Comparison of ENCODE assay signal across 8 mouse cellular contexts in genomic region chr3:88440500-88441381, GRCm38 (mm10). TPM values are rescaled to one million over a fixed set of nuclear protein-coding genes. Genes with fewer than 3 reads are reported as not detected.
DNase-seq lines count a peak whose midpoint lies in the region; ATAC-seq and TF ChIP-seq lines count a peak whose summit lies in the region.

No protein-coding gene starts in this region.

- H3K9me3 ChIP-seq in forebrain, embryonic 15.5 days: no peaks in the 10 kb centered on the region
- no peaks in the 10 kb centered on the region for H3K9me3 ChIP-seq in liver, embryonic 16.5 days (replicated peaks; ENCODE audit: control insufficient read depth, low read length)
- no peaks in the 10 kb centered on the region for H3K9me3 ChIP-seq in neural tube, embryonic 13.5 days

- no peaks in the 10 kb centered on the region for H3K36me3 ChIP-seq in heart, adult 2 months (ENCODE audit: control insufficient read depth, insufficient read depth, low read length)
- peaks cover 10% of the 10 kb centered on the region; the same call in 1 of the 2 replicates for H3K36me3 ChIP-seq in forebrain, embryonic 15.5 days
- H3K36me3 ChIP-seq in liver, embryonic 16.5 days (ENCODE audit: control insufficient read depth, insufficient read depth): no peaks in the 10 kb centered on the region
- H3K36me3 ChIP-seq in neural tube, embryonic 13.5 days: peaks cover 69% of the 10 kb centered on the region

- H3K27ac ChIP-seq in heart, adult 2 months: no peak overlapping the region
- H3K27ac ChIP-seq in forebrain, embryonic 15.5 days (replicated peaks): no peak overlapping the region
- H3K27ac ChIP-seq in liver, embryonic 16.5 days (ENCODE audit: low read length): no peak overlapping the region
- H3K27ac ChIP-seq in neural tube, embryonic 13.5 days (replicated peaks): no peak overlapping the region

- H3K4me3 ChIP-seq in heart, adult 2 months: no peak overlapping the region
- H3K4me3 ChIP-seq in forebrain, embryonic 15.5 days: no peak overlapping the region
- no peak overlapping the region; the same call in 1 of the 2 replicates for H3K4me3 ChIP-seq in liver, embryonic 16.5 days (ENCODE audit: low read depth, low read length)
- no peak overlapping the region for H3K4me3 ChIP-seq in neural tube, embryonic 13.5 days

- 19% methylated on average over 27 of the region's 27 CpGs for WGBS in heart, adult 2 months
- WGBS in forebrain, embryonic 15.5 days: 26% methylated on average over 27 of the region's 27 CpGs
- 12% methylated on average over 27 of the region's 27 CpGs for whole genome bisulfite sequencing in liver, embryonic 16.5 days (ENCODE audit: insufficient replicate concordance)
- 14% methylated on average over 27 of the region's 27 CpGs for WGBS in neural tube, embryonic 13.5 days

- ATAC-seq in forebrain, embryonic 15.5 days (replicated peaks): peak; percentile 36; the same call in 1 of the 2 replicates
- ATAC-seq in liver, embryonic 16.5 days (ENCODE audit: low read depth): peak; percentile 18; the same call in 1 of the 2 replicates
- ATAC-seq in neural tube, embryonic 13.5 days (ENCODE audit: low read depth): 0 out of 2 replicates have a peak, but pooled peaks have one; percentile 9

- no peak for TF ChIP-seq EP300 in heart, adult 2 months (IDR thresholded peaks at IDR 0.05; ENCODE audit: insufficient read depth, low read depth, low read length)

- H3K27me3 ChIP-seq in heart, adult 2 months (ENCODE audit: control insufficient read depth, insufficient read depth, low read length): no peaks in the 10 kb centered on the region
- no peaks in the 10 kb centered on the region for H3K27me3 ChIP-seq in forebrain, embryonic 15.5 days
- H3K27me3 ChIP-seq in liver, embryonic 16.5 days (ENCODE audit: control insufficient read depth, insufficient read depth, low read depth, low read length): peaks cover 3% of the 10 kb centered on the region; the same call in 1 of the 2 replicates
- H3K27me3 ChIP-seq in neural tube, embryonic 13.5 days: peaks cover 9% of the 10 kb centered on the region; the same call in 1 of the 2 replicates

- H3K4me2 ChIP-seq in forebrain, embryonic 15.5 days (replicated peaks): peak overlapping the region; percentile 17; the same call in 1 of the 2 replicates
- H3K4me2 ChIP-seq in liver, embryonic 16.5 days (ENCODE audit: low read depth, low read length): peak overlapping the region; percentile 30
- peak overlapping the region; percentile 31 for H3K4me2 ChIP-seq in neural tube, embryonic 13.5 days

- DNase-seq in heart, adult 2 months: no peak
- no peak for DNase-seq in heart, postnatal 25 days (ENCODE audit: low spot score)
- peak; percentile 70 for DNase-seq in adipocyte (ENCODE audit: low spot score)
- DNase-seq in kidney, adult 11 months: peak; percentile 72
- DNase-seq in urinary bladder, adult 2 months (ENCODE audit: low spot score): no peak

- peak; percentile 66 for TF ChIP-seq CTCF in heart, adult 2 months (IDR thresholded peaks at IDR 0.05)

- no peaks in the 10 kb centered on the region for H3K79me2 ChIP-seq in heart, adult 2 months (replicated peaks; ENCODE audit: control insufficient read depth, insufficient read depth, low read length)

- no peak overlapping the region for H3K9ac ChIP-seq in heart, adult 2 months (ENCODE audit: low read depth, low read length)
- H3K9ac ChIP-seq in forebrain, embryonic 15.5 days (replicated peaks): 0 out of 2 replicates have a peak overlapping the region, but pooled peaks have one; percentile 7
- no peak overlapping the region for H3K9ac ChIP-seq in liver, embryonic 16.5 days (ENCODE audit: low read depth, low read length)
- 0 out of 2 replicates have a peak overlapping the region, but pooled peaks have one; percentile 1 for H3K9ac ChIP-seq in neural tube, embryonic 13.5 days

- no peak; the same call in 1 of the 2 replicates for TF ChIP-seq POLR2A in heart, adult 2 months (IDR thresholded peaks at IDR 0.05; ENCODE audit: insufficient read depth, low read depth, low read length)

- no peaks in the 10 kb centered on the region; the same call in 1 of the 2 replicates for H3K4me1 ChIP-seq in heart, adult 2 months (ENCODE audit: control insufficient read depth, insufficient read depth, low read length)
- H3K4me1 ChIP-seq in forebrain, embryonic 15.5 days: peaks cover 14% of the 10 kb centered on the region
- H3K4me1 ChIP-seq in liver, embryonic 16.5 days (ENCODE audit: control insufficient read depth, low read depth, low read length): peaks cover 16% of the 10 kb centered on the region
- H3K4me1 ChIP-seq in neural tube, embryonic 13.5 days (replicated peaks): peaks cover 10% of the 10 kb centered on the region

- intact Hi-C loops in heart, adult 2 months (cut with DNase I): no loop called here
- intact Hi-C loops in heart, postnatal 25 days (cut with DNase I): no loop called here

RNA-seq across cellular contexts. Expression of gene Slc25a44, which starts 15.8 kb away (rescaled TPM):
- total RNA-seq in heart, adult 2 months (2021): 10 to 100 TPM; 11.9 to 14.6 TPM
- polyA plus RNA-seq in heart, adult 2 months (2012; rRNA removed): 19.1 and 25.9 TPM in 2 replicates
- 10 to 100 TPM; 11.2 to 13.2 TPM for total RNA-seq in heart, postnatal 25 days (2021)
- 31.3 and 33.2 TPM in 2 replicates for polyA plus RNA-seq in forebrain, embryonic 15.5 days (2015; fragmentation: Nextera tagmentation; extraction: Ambion mirVana)
- polyA plus RNA-seq in liver, embryonic 16.5 days (2015; fragmentation: Nextera tagmentation; extraction: Ambion mirVana): 10.0 and 11.8 TPM in 2 replicates
- 30.4 and 31.1 TPM in 2 replicates for polyA plus RNA-seq in neural tube, embryonic 13.5 days (2015; fragmentation: Nextera tagmentation; extraction: Ambion mirVana)
- polyA plus RNA-seq in urinary bladder, adult 2 months (2012; rRNA removed): 18.7 and 19.8 TPM in 2 replicates

RNA-seq across cellular contexts. Expression of gene Sema4a, which starts 20.2 kb away (rescaled TPM):
- 1 to 10 TPM; 3.2 to 3.3 TPM for total RNA-seq in heart, adult 2 months (2021)
- polyA plus RNA-seq in heart, adult 2 months (2012; rRNA removed): 8.5 and 9.5 TPM in 2 replicates
- 1 to 10 TPM; 1.9 to 3.7 TPM for total RNA-seq in heart, postnatal 25 days (2021)
- polyA plus RNA-seq in forebrain, embryonic 15.5 days (2015; fragmentation: Nextera tagmentation; extraction: Ambion mirVana): 16.3 and 17.7 TPM in 2 replicates
- 27.0 and 29.1 TPM in 2 replicates for polyA plus RNA-seq in liver, embryonic 16.5 days (2015; fragmentation: Nextera tagmentation; extraction: Ambion mirVana)
- polyA plus RNA-seq in neural tube, embryonic 13.5 days (2015; fragmentation: Nextera tagmentation; extraction: Ambion mirVana): 19.7 and 21.8 TPM in 2 replicates
- polyA plus RNA-seq in urinary bladder, adult 2 months (2012; rRNA removed): 63.2 and 63.3 TPM in 2 replicates

RNA-seq across cellular contexts. Expression of gene Pmf1, which starts 30.6 kb away (rescaled TPM):
- 10 to 100 TPM; 12.4 to 15.9 TPM for total RNA-seq in heart, adult 2 months (2021)
- polyA plus RNA-seq in heart, adult 2 months (2012; rRNA removed): 20.8 and 22.3 TPM in 2 replicates
- 10 to 100 TPM; 19.1 to 20.5 TPM for total RNA-seq in heart, postnatal 25 days (2021)
- 55.1 and 64.8 TPM in 2 replicates for polyA plus RNA-seq in forebrain, embryonic 15.5 days (2015; fragmentation: Nextera tagmentation; extraction: Ambion mirVana)
- polyA plus RNA-seq in liver, embryonic 16.5 days (2015; fragmentation: Nextera tagmentation; extraction: Ambion mirVana): 69.7 and 76.8 TPM in 2 replicates
- 31.6 and 33.5 TPM in 2 replicates for polyA plus RNA-seq in neural tube, embryonic 13.5 days (2015; fragmentation: Nextera tagmentation; extraction: Ambion mirVana)
- polyA plus RNA-seq in urinary bladder, adult 2 months (2012; rRNA removed): 25.4 and 27.2 TPM in 2 replicates

RNA-seq across cellular contexts. Expression of gene Bglap, which starts 56.5 kb away (rescaled TPM):
- total RNA-seq in heart, adult 2 months (2021): not detected
- polyA plus RNA-seq in heart, adult 2 months (2012; rRNA removed): not detected in 2 replicates
- not detected for total RNA-seq in heart, postnatal 25 days (2021)
- not detected in 2 replicates for polyA plus RNA-seq in forebrain, embryonic 15.5 days (2015; fragmentation: Nextera tagmentation; extraction: Ambion mirVana)
- polyA plus RNA-seq in liver, embryonic 16.5 days (2015; fragmentation: Nextera tagmentation; extraction: Ambion mirVana): not detected in 2 replicates
- not detected in 2 replicates for polyA plus RNA-seq in neural tube, embryonic 13.5 days (2015; fragmentation: Nextera tagmentation; extraction: Ambion mirVana)
- 0.27 and 0.89 TPM in 2 replicates for polyA plus RNA-seq in urinary bladder, adult 2 months (2012; rRNA removed)

Comparison
In these comparisons a context has a peak if more than half of its experiments do, and no peak if none do; other contexts are left out.
1. DNase-seq: peak in adipocyte (single experiment) and kidney, adult 11 months (single experiment); none in heart, adult 2 months (0 of 2), heart, postnatal 25 days (single experiment) and urinary bladder, adult 2 months (single experiment).
2. H3K9ac ChIP-seq: peak in forebrain, embryonic 15.5 days (single experiment) and neural tube, embryonic 13.5 days (single experiment); none in heart, adult 2 months (single experiment) and liver, embryonic 16.5 days (single experiment).
3. Peak in every context shown above with its lines, with median percentiles within 50 percentile points of each other: ATAC-seq and H3K4me2 ChIP-seq.